Mouse (Mus musculus) liver, embryonic 13.5 days (tissue): ENCODE data around the gene Chrd. TPM values are rescaled to one million over a fixed set of nuclear protein-coding genes. Genes with fewer than 3 reads are reported as not detected.

Experiments used
- ATAC-seq: fragments of 200-750 bp; cut with Nextera tagmentation; 2 replicates; pipeline ENCODE4 v1.8.0; 2017; ENCODE audit warnings: low read depth, mild to moderate bottlenecking, moderate number of reproducible peaks, moderate library complexity
- DNase-seq: peaks from one replicate; pipeline ENCODE4 v3.0.0; 2022
- H3K27ac ChIP-seq: fragments of 300-500 bp; sonication (generic); 2 replicates; pipeline ENCODE4 v1.5.1; 2015; ENCODE audit warnings: moderate library complexity, mild to moderate bottlenecking, inconsistent platforms
- H3K27me3 ChIP-seq: fragments of 300-500 bp; sonication (generic); 2 replicates; pipeline ENCODE4 v1.6.1; 2015; ENCODE audit warnings: mild to moderate bottlenecking, inconsistent platforms
- H3K36me3 ChIP-seq: fragments of 300-500 bp; sonication (generic); 2 replicates; pipeline ENCODE4 v1.6.1; 2015; ENCODE audit warnings: mild to moderate bottlenecking, inconsistent platforms
- H3K4me1 ChIP-seq: fragments of 300-500 bp; sonication (generic); replicated peaks from 2 replicates; pipeline ENCODE4 v1.6.1; 2015; ENCODE audit warnings: inconsistent platforms
- H3K4me2 ChIP-seq: fragments of 300-500 bp; sonication (generic); 2 replicates; pipeline ENCODE4 v1.6.1; 2015; ENCODE audit warnings: inconsistent platforms, mild to moderate bottlenecking, moderate library complexity
- H3K4me3 ChIP-seq: fragments of 300-500 bp; sonication (generic); replicated peaks from 2 replicates; pipeline ENCODE4 v1.5.1; 2015; ENCODE audit warnings: mild to moderate bottlenecking, inconsistent platforms
- H3K9ac ChIP-seq: fragments of 300-500 bp; sonication (generic); 2 replicates; pipeline ENCODE4 v1.6.1; 2015; ENCODE audit warnings: mild to moderate bottlenecking, inconsistent platforms
- H3K9me3 ChIP-seq: fragments of 300-500 bp; sonication (generic); replicated peaks from 2 replicates; pipeline ENCODE4 v1.6.1; 2016; ENCODE audit warnings: inconsistent platforms
- WGBS: fragments of 180-500 bp; shearing (Covaris S2); methylation state at CpG from one replicate; pipeline ENCODE4 v1.1.7; 2015; ENCODE audit not compliant: insufficient replicate concordance; 5-methylcytosine and 5-hydroxymethylcytosine counted together
- polyA plus RNA-seq: library from polyadenylated mRNA; unstranded; fragments of >200 nt; fragmentation: Nextera tagmentation; extraction: Ambion mirVana; gene quantifications from 2 replicates; pipeline ENCODE4 v1.2.1, GENCODE M21; 2015

Chrd gene
- polyA plus RNA-seq, 1 experiment from 2014 or later, result 0.31 TPM

DNA sequence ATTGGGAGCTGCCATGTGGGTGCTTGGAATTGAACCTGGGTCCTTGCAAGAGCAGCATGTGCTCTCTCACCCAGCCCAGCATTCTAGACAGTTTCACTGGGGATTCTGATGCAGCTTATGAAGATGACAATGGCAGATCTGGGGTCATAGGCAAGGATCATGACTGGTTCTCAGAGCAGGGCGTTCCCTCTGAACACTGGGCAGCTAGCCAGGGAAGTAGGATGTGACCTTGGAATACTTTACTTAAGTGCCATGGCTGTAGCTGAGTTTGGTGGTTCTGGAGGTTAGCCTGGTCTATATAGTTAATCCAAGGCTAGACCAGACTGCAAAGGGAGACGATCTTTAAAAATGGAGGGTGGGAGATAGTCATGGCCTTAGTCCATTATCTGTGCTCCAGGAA is 51.0 kb downstream of the Chrd start:
- Histone ChIP-seq H3K9ac (no peak overlapping the region), H3K27me3 (no peaks in the 10 kb centered on the region), H3K9me3 (no peaks in the 10 kb centered on the region), H3K4me2 (no peak overlapping the region), H3K36me3 (no peaks in the 10 kb centered on the region), H3K27ac (no peak overlapping the region), H3K4me1 (no peaks in the 10 kb centered on the region), H3K4me3 (no peak overlapping the region)
- DNase-seq, result no peak
- WGBS, result 63% methylated on average over 2 of the region's 2 CpGs
- no peak for ATAC-seq

DNA sequence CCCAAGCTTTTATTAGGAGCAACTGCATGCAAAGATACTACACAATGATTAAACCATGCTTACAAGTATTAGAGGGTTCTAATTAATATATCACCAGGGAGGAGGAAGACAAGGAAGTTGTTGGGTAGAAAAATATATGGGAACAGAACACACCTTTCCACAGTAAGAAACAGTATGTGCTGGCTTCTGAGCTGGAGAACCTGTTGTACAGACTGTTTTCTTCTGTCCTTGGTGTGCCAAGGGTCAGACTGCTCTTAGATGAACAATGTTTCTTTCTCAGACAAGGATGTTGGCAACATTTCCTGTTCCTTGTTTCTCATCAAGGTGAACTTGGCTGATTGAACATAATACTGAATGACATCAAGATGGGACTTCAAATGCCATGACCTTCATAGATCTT is 51.8 kb downstream of the Chrd start:
- Histone ChIP-seq H3K9ac (no peak overlapping the region), H3K27me3 (no peaks in the 10 kb centered on the region), H3K4me3 (no peak overlapping the region), H3K27ac (no peak overlapping the region), H3K36me3 (no peaks in the 10 kb centered on the region), H3K9me3 (no peaks in the 10 kb centered on the region), H3K4me2 (no peak overlapping the region), H3K4me1 (no peaks in the 10 kb centered on the region)
- ATAC-seq, result no peak
- no peak for DNase-seq

DNA sequence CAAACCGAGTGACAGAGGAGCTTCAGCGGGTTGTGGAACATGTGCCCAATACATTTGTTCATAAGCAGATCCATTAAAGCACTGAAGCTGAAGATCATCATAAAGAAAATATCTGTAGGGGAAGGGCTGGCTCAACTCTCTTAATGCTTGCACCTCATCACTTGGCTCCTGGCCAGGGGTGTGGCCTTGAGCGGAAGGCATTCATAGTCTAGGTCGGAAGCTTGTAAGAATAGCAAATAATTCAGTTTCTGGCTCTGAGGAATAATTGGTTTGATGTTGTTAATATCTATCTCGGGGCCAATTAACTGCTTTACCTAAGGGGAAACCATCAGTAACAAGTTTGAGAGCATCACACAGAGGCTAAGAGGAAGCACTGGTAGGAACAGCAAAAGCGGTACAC is 53.6 kb downstream of the Chrd start:
- 69% methylated on average over 6 of the region's 6 CpGs for WGBS
- Histone ChIP-seq H3K4me1 (no peaks in the 10 kb centered on the region), H3K9me3 (no peaks in the 10 kb centered on the region)

DNA sequence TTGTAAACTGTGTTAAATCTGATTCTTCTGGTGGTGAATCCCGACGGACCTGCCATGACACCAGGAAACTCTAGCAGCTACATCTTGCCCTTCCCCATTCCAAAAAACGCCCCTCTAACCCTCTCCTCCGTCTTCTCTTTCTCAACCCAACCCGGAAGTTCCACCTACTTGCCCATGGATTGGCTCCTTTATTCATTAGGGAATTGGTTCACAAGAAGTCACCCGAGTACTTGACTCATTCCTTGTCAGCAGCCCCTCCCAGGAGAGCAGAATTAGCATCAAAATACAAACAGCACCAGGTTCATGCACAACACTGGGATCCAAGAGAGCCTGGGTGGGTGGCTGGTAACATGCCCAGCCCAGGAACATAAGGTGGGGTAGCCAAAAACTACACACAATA is 58.9 kb downstream of the Chrd start:
- no peak for DNase-seq
- Histone ChIP-seq H3K4me3 (no peak overlapping the region), H3K9me3 (no peaks in the 10 kb centered on the region), H3K4me2 (no peak overlapping the region), H3K9ac (no peak overlapping the region), H3K36me3 (no peaks in the 10 kb centered on the region), H3K4me1 (no peaks in the 10 kb centered on the region), H3K27ac (no peak overlapping the region), H3K27me3 (no peaks in the 10 kb centered on the region)
- ATAC-seq, result no peak
- 43% methylated on average over 6 of the region's 6 CpGs for WGBS

More for the DNA sequence above, 53.6 kb downstream of the Chrd start:
- Histone ChIP-seq H3K4me2 (no peak overlapping the region), H3K9ac (no peak overlapping the region), H3K27ac (no peak overlapping the region), H3K36me3 (no peaks in the 10 kb centered on the region), H3K27me3 (no peaks in the 10 kb centered on the region), H3K4me3 (no peak overlapping the region)
- no peak for DNase-seq
- no peak for ATAC-seq

Other genes with a start within 250 kb of the Chrd start
- 71.1 and 75.5 TPM in 2 replicates for gene Eif2b5, start 234.3 kb upstream of the Chrd start, polyA plus RNA-seq
- 3.7 and 4.8 TPM in 2 replicates for gene Dvl3, start 216.1 kb upstream of the Chrd start, polyA plus RNA-seq
- 413 and 466 TPM in 2 replicates for gene Ap2m1, start 197.6 kb upstream of the Chrd start, polyA plus RNA-seq
- gene Abcf3, start 184.6 kb upstream of the Chrd start, polyA plus RNA-seq, result 27.0 and 27.9 TPM in 2 replicates
- 0.21 and 0.23 TPM in 2 replicates for gene Vwa5b2, start 143.7 kb upstream of the Chrd start, polyA plus RNA-seq
- 21.5 and 23.7 TPM in 2 replicates for gene Eef1akmt4, start 121.5 kb upstream of the Chrd start, polyA plus RNA-seq
- gene Gm49333, start 121.5 kb upstream of the Chrd start, polyA plus RNA-seq, result not detected in 2 replicates
- gene Alg3, start 121.4 kb upstream of the Chrd start, polyA plus RNA-seq, result 27.6 and 29.0 TPM in 2 replicates
- gene Camk2n2, start 111.8 kb upstream of the Chrd start, polyA plus RNA-seq, result 0.10 and 0.30 TPM in 2 replicates
- gene Ece2, start 103.3 kb upstream of the Chrd start, polyA plus RNA-seq, result 0.20 and 0.39 TPM in 2 replicates
- 222 and 257 TPM in 2 replicates for gene Psmd2, start 81.5 kb upstream of the Chrd start, polyA plus RNA-seq
- gene Eif4g1, start 64.8 kb upstream of the Chrd start, polyA plus RNA-seq, result 99.1 and 114 TPM in 2 replicates
- 1.0 TPM in 2 replicates for gene Fam131a, start 39.9 kb upstream of the Chrd start, polyA plus RNA-seq
- 59.1 and 64.7 TPM in 2 replicates for gene Polr2h, start 15.5 kb upstream of the Chrd start, polyA plus RNA-seq
- gene Clcn2, start 15.4 kb upstream of the Chrd start, polyA plus RNA-seq, result 7.4 and 7.6 TPM in 2 replicates
- 3.2 and 4.0 TPM in 2 replicates for gene Thpo, start 1.4 kb downstream of the Chrd start, polyA plus RNA-seq